Mouse (Mus musculus): ENCODE measurements around the gene Ift80. TPM values are rescaled to one million over a fixed set of nuclear protein-coding genes. Genes with fewer than 3 reads are reported as not detected.
"Not testable (repeated sequence)": the region's sequence is repeated elsewhere in the genome, so short reads cannot be mapped to it uniquely, and the experiment has no call there.

The Ift80 gene
- total and polyA plus RNA-seq, 2 experiments: 0.98 to 4.1 TPM

DNA sequence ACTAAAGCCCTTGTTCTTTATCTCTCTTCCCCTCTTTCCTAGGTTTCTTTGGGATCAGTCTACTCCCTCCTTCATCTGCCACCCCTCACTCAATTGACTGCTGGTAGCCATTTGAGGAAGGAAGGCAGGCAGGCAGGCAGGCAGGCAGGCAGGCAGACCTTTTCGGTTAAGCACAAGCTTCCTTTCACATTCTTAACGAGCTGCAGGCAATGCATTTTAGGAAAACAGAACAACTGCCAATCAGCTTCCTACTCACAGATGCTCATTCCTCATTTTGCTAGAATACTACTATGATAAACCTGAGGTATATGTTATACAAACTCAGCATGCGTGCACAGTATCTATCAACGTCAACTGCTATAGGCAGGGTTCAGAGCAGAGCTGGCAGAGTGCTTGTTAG lies 47.9 kb downstream of the Ift80 start:
- TF ChIP-seq CTCF (IDR thresholded peaks at IDR 0.05; ENCODE audit: low read depth, low read length): no peak
- TF ChIP-seq POLR2A (IDR thresholded peaks at IDR 0.05; ENCODE audit: extremely low read depth, insufficient read depth, low read length): no peak
- Histone ChIP-seq H3K27ac (replicated peaks; ENCODE audit: insufficient read depth, low read depth, low read length) (no peak overlapping the region), H3K36me3 (ENCODE audit: control insufficient read depth, insufficient read depth, low read length) (no peaks in the 10 kb centered on the region), H3K9ac (ENCODE audit: low read depth, low read length) (no peak overlapping the region), H3K79me2 (ENCODE audit: control insufficient read depth, insufficient read depth, low read length) (no peaks in the 10 kb centered on the region), H3K4me3 (ENCODE audit: insufficient read depth, low read depth, low read length) (no peak overlapping the region), H3K27me3 (ENCODE audit: control insufficient read depth, insufficient read depth, low read length) (no peaks in the 10 kb centered on the region), H3K4me1 (ENCODE audit: control insufficient read depth, insufficient read depth, low read length) (no peaks in the 10 kb centered on the region)
- WGBS: 75% methylated on average over 4 of the region's 4 CpGs
- no peak for DNase-seq (ENCODE audit: extremely low read depth, low read depth, low spot score)

DNA sequence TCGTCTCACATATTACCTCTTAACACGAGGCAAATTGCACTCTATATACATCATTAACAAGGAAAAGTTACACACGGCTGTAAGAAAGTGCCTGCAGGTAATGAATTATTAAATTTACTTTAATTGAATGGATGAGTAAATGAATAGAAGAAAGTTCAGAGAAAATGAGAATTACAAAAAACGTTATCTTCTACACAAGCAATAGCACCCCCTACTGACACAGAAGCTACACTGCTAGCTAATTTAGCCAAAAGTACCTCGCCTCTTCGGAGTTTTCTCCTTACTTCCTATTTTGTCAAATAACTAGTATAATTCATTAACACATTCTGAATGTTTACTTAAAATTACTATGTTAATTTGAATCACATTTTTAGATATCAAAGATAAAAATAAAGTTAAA lies 49.9 kb downstream of the Ift80 start:
- Histone ChIP-seq H3K27ac (replicated peaks; ENCODE audit: insufficient read depth, low read depth, low read length) (no peak overlapping the region), H3K36me3 (ENCODE audit: control insufficient read depth, insufficient read depth, low read length) (no peaks in the 10 kb centered on the region), H3K9ac (ENCODE audit: low read depth, low read length) (no peak overlapping the region), H3K27me3 (ENCODE audit: control insufficient read depth, insufficient read depth, low read length) (no peaks in the 10 kb centered on the region), H3K79me2 (ENCODE audit: control insufficient read depth, insufficient read depth, low read length) (no peaks in the 10 kb centered on the region), H3K4me1 (ENCODE audit: control insufficient read depth, insufficient read depth, low read length) (no peaks in the 10 kb centered on the region), H3K4me3 (ENCODE audit: insufficient read depth, low read depth, low read length) (no peak overlapping the region)
- TF ChIP-seq CTCF (IDR thresholded peaks at IDR 0.05; ENCODE audit: low read depth, low read length) (no peak), POLR2A (IDR thresholded peaks at IDR 0.05; ENCODE audit: extremely low read depth, insufficient read depth, low read length) (no peak)
- peak; percentile 31 for DNase-seq (ENCODE audit: extremely low read depth, low read depth, low spot score)
- 59% methylated on average over 6 of the region's 6 CpGs for WGBS

GRCm38 (mm10) chr3:68952707-68953106 lies 51.7 kb downstream of the Ift80 start:
- Histone ChIP-seq H3K27me3 (ENCODE audit: control insufficient read depth, insufficient read depth, low read length) (no peaks in the 10 kb centered on the region), H3K79me2 (ENCODE audit: control insufficient read depth, insufficient read depth, low read length) (no peaks in the 10 kb centered on the region), H3K27ac (replicated peaks; ENCODE audit: insufficient read depth, low read depth, low read length) (no peak overlapping the region), H3K9ac (ENCODE audit: low read depth, low read length) (no peak overlapping the region), H3K4me3 (ENCODE audit: insufficient read depth, low read depth, low read length) (no peak overlapping the region), H3K4me1 (ENCODE audit: control insufficient read depth, insufficient read depth, low read length) (no peaks in the 10 kb centered on the region), H3K36me3 (ENCODE audit: control insufficient read depth, insufficient read depth, low read length) (no peaks in the 10 kb centered on the region)
- no peak for TF ChIP-seq CTCF (IDR thresholded peaks at IDR 0.05; ENCODE audit: low read depth, low read length)
- no peak for TF ChIP-seq POLR2A (IDR thresholded peaks at IDR 0.05; ENCODE audit: extremely low read depth, insufficient read depth, low read length)
- 87% methylated on average over 5 of the region's 5 CpGs for WGBS
- no peak for DNase-seq (ENCODE audit: extremely low read depth, low read depth, low spot score)

GRCm38 (mm10) chr3:68951971-68952370 lies 52.4 kb downstream of the Ift80 start:
- not testable (repeated sequence) for H3K36me3 ChIP-seq (ENCODE audit: control insufficient read depth, insufficient read depth, low read length); H3K79me2 ChIP-seq (ENCODE audit: control insufficient read depth, insufficient read depth, low read length); H3K4me3 ChIP-seq (ENCODE audit: insufficient read depth, low read depth, low read length); H3K4me1 ChIP-seq (ENCODE audit: control insufficient read depth, insufficient read depth, low read length); H3K27me3 ChIP-seq (ENCODE audit: control insufficient read depth, insufficient read depth, low read length); DNase-seq (ENCODE audit: extremely low read depth, low read depth, low spot score); H3K27ac ChIP-seq (replicated peaks; ENCODE audit: insufficient read depth, low read depth, low read length); H3K9ac ChIP-seq (ENCODE audit: low read depth, low read length)
- WGBS: 85% methylated on average over 11 of the region's 11 CpGs

GRCm38 (mm10) chr3:68949381-68949780 lies 55.0 kb downstream of the Ift80 start:
- no peaks in the 10 kb centered on the region for H3K4me1 ChIP-seq (ENCODE audit: control insufficient read depth, insufficient read depth, low read length)
- no peak for DNase-seq (ENCODE audit: extremely low read depth, low read depth, low spot score)
- no peak overlapping the region for H3K9ac ChIP-seq (ENCODE audit: low read depth, low read length)
- no peak overlapping the region for H3K27ac ChIP-seq (replicated peaks; ENCODE audit: insufficient read depth, low read depth, low read length)
- H3K4me3 ChIP-seq (ENCODE audit: insufficient read depth, low read depth, low read length): no peak overlapping the region
- no peaks in the 10 kb centered on the region for H3K36me3 ChIP-seq (ENCODE audit: control insufficient read depth, insufficient read depth, low read length)
- H3K79me2 ChIP-seq (ENCODE audit: control insufficient read depth, insufficient read depth, low read length): no peaks in the 10 kb centered on the region
- no peaks in the 10 kb centered on the region for H3K27me3 ChIP-seq (ENCODE audit: control insufficient read depth, insufficient read depth, low read length)
- WGBS: 98% methylated on average over 8 of the region's 8 CpGs
- TF ChIP-seq CTCF (IDR thresholded peaks at IDR 0.05; ENCODE audit: low read depth, low read length) (no peak), POLR2A (IDR thresholded peaks at IDR 0.05; ENCODE audit: extremely low read depth, insufficient read depth, low read length) (no peak)

GRCm38 (mm10) chr3:68948918-68949317 lies 55.5 kb downstream of the Ift80 start:
- Histone ChIP-seq H3K36me3 (ENCODE audit: control insufficient read depth, insufficient read depth, low read length) (no peaks in the 10 kb centered on the region), H3K27ac (replicated peaks; ENCODE audit: insufficient read depth, low read depth, low read length) (no peak overlapping the region), H3K79me2 (ENCODE audit: control insufficient read depth, insufficient read depth, low read length) (no peaks in the 10 kb centered on the region), H3K27me3 (ENCODE audit: control insufficient read depth, insufficient read depth, low read length) (no peaks in the 10 kb centered on the region), H3K9ac (ENCODE audit: low read depth, low read length) (no peak overlapping the region), H3K4me3 (ENCODE audit: insufficient read depth, low read depth, low read length) (no peak overlapping the region), H3K4me1 (ENCODE audit: control insufficient read depth, insufficient read depth, low read length) (no peaks in the 10 kb centered on the region)
- WGBS: 70% methylated on average over 2 of the region's 2 CpGs
- TF ChIP-seq CTCF (IDR thresholded peaks at IDR 0.05; ENCODE audit: low read depth, low read length): no peak
- no peak for TF ChIP-seq POLR2A (IDR thresholded peaks at IDR 0.05; ENCODE audit: extremely low read depth, insufficient read depth, low read length)
- DNase-seq (ENCODE audit: extremely low read depth, low read depth, low spot score): no peak

Data from liver, adult 2 months (tissue).